In the genomic region with DNA sequence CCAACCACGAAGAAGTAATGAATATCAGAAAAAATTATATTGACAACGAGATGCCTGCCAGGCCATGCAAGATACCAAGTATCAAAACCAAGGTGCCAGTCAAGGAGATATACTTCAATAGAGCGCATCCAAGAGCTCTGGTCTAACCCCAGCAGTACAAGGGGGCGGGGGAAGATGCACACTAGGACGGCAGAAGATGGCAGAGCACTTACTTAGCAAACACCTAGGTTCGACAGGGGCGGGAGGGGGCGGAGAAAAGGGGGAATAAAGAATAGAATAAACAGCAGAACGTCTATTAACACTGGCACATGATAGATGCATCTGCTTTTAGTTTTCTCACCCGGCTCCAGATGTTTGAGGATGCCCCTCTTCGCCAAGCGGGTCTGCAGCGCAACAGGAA, we compare ENCODE assay signal across 9 mouse cellular contexts. TPM values are rescaled to one million over a fixed set of nuclear protein-coding genes. Genes with fewer than 3 reads are reported as not detected.
DNase-seq lines count a peak whose midpoint lies in the region; ATAC-seq and TF ChIP-seq lines count a peak whose summit lies in the region.
"Had no signal": no experiment of that assay in that cellular context is flagged by ENCODE, and none has a peak within 500 bp of the region (broad histone marks: within the 10 kb centered on the region; RNA-seq: fewer than 3 reads in every experiment).

No protein-coding gene starts in this region.

- H3K4me2 ChIP-seq in intestine, embryonic 14.5 days (ENCODE audit: low read length) = peak overlapping the region; percentile 48
- H3K4me2 ChIP-seq in neural tube, embryonic 14.5 days (ENCODE audit: low read depth, low read length) = peak overlapping the region; percentile 53

- peak overlapping the region; percentile 48 for H3K9ac ChIP-seq in intestine, embryonic 14.5 days (ENCODE audit: low read length)
- H3K9ac ChIP-seq in neural tube, embryonic 14.5 days (replicated peaks; ENCODE audit: low read depth, low read length) = peak overlapping the region; percentile 35; the same call in 1 of the 2 replicates

- peak overlapping the region; percentile 70 for H3K4me3 ChIP-seq in layer of hippocampus, adult 2 months
- H3K4me3 ChIP-seq in intestine, embryonic 14.5 days (ENCODE audit: low read depth, low read length) = peak overlapping the region; percentile 54
- peak overlapping the region; percentile 46 for H3K4me3 ChIP-seq in neural tube, embryonic 14.5 days (ENCODE audit: low read depth, low read length)

- H3K36me3 ChIP-seq in intestine, embryonic 14.5 days (ENCODE audit: control insufficient read depth, insufficient read depth, low read length) = peaks cover 13% of the 10 kb centered on the region
- H3K36me3 ChIP-seq in neural tube, embryonic 14.5 days (ENCODE audit: control insufficient read depth, insufficient read depth, low read length) = 0 out of 2 replicates have a peak, but pooled peaks cover 3% of the 10 kb centered on the region

- no peaks in the 10 kb centered on the region for H3K27me3 ChIP-seq in intestine, embryonic 14.5 days (replicated peaks; ENCODE audit: control insufficient read depth, insufficient read depth, low read length)
- H3K27me3 ChIP-seq in neural tube, embryonic 14.5 days (ENCODE audit: control insufficient read depth, insufficient read depth, low read length) = no peaks in the 10 kb centered on the region

- peak overlapping the region; percentile 97; the same call in 1 of the 2 replicates for H3K27ac ChIP-seq in layer of hippocampus, adult 2 months
- H3K27ac ChIP-seq in intestine, embryonic 14.5 days (ENCODE audit: low read depth) = peak overlapping the region; percentile 75; the same call in 1 of the 2 replicates
- H3K27ac ChIP-seq in neural tube, embryonic 14.5 days (ENCODE audit: low read depth, low read length) = no peak overlapping the region

- H3K9me3 ChIP-seq in intestine, embryonic 14.5 days (ENCODE audit: control insufficient read depth, low read length) = no peaks in the 10 kb centered on the region
- no peaks in the 10 kb centered on the region for H3K9me3 ChIP-seq in neural tube, embryonic 14.5 days (ENCODE audit: control insufficient read depth, low read length)

- DNase-seq in layer of hippocampus, adult 2 months (ENCODE audit: low spot score in 2 of 2) = no peak
- no peak for DNase-seq in layer of hippocampus, postnatal 36 days
- DNase-seq in brain, adult 2 months (ENCODE audit: low read depth, low spot score) = peak; percentile 17
- DNase-seq in intestine, embryonic 14.5 days (ENCODE audit: low spot score) = no peak
- no peak for DNase-seq in adrenal gland, adult 2 months

- WGBS in intestine, embryonic 14.5 days = 28% methylated on average over 13 of the region's 13 CpGs
- WGBS in neural tube, embryonic 14.5 days = 34% methylated on average over 13 of the region's 13 CpGs

- H3K4me1 ChIP-seq in intestine, embryonic 14.5 days (replicated peaks; ENCODE audit: control insufficient read depth, insufficient read depth, low read length) = no peaks in the 10 kb centered on the region
- H3K4me1 ChIP-seq in neural tube, embryonic 14.5 days (ENCODE audit: control insufficient read depth, insufficient read depth, low read length) = peaks cover 6% of the 10 kb centered on the region; the same call in 1 of the 2 replicates

- no peak for TF ChIP-seq CTCF in layer of hippocampus, adult 2 months (conservative IDR thresholded peaks at IDR 0.05)

- ATAC-seq in intestine, embryonic 14.5 days (replicated peaks; ENCODE audit: low FRiP score, low TSS enrichment, low read depth) = no peak
- no peak for ATAC-seq in neural tube, embryonic 14.5 days (ENCODE audit: low read depth)
- ATAC-seq in cerebellum, adult (ENCODE audit: insufficient number of reproducible peaks, low FRiP score, low TSS enrichment) = no peak
- no peak for ATAC-seq in megakaryocyte progenitor cell, adult 5-6 weeks (replicated peaks; ENCODE audit: poor library complexity)

RNA-seq across cellular contexts. Expression of gene Pqbp1, which starts 0.9 kb away (rescaled TPM):
- total RNA-seq in layer of hippocampus, adult 2 months (2021) = 10 to 100 TPM; 83.6 to 92.9 TPM
- total RNA-seq in layer of hippocampus, postnatal 36 days (2021) = 10 to 100 TPM; 82.7 to 83.6 TPM
- polyA plus RNA-seq in intestine, embryonic 14.5 days (2014; fragmentation: Nextera tagmentation; extraction: Ambion mirVana) = 90.5 and 99.5 TPM in 2 replicates
- polyA plus RNA-seq in neural tube, embryonic 14.5 days (2014; fragmentation: Nextera tagmentation; extraction: Ambion mirVana) = 184 and 191 TPM in 2 replicates
- 100 to 1,000 TPM; 102 to 144 TPM for total RNA-seq in adrenal gland, adult 2 months (2021)
- polyA plus RNA-seq in adrenal gland, adult 2 months (2012; rRNA removed) = 93.3 and 120 TPM in 2 replicates
- total RNA-seq in megakaryocyte progenitor cell, adult 5-6 weeks (2015) = 25.1 and 30.3 TPM in 2 replicates
- 136 and 167 TPM in 2 replicates for total RNA-seq in megakaryocyte progenitor cell, adult 5-6 weeks (2017)

RNA-seq across cellular contexts. Expression of gene Timm17b, which starts 0.9 kb away (rescaled TPM):
- 10 to 100 TPM; 21.4 to 26.3 TPM for total RNA-seq in layer of hippocampus, adult 2 months (2021)
- total RNA-seq in layer of hippocampus, postnatal 36 days (2021) = 10 to 100 TPM; 22.2 to 24.0 TPM
- 150 and 157 TPM in 2 replicates for polyA plus RNA-seq in intestine, embryonic 14.5 days (2014; fragmentation: Nextera tagmentation; extraction: Ambion mirVana)
- 146 and 167 TPM in 2 replicates for polyA plus RNA-seq in neural tube, embryonic 14.5 days (2014; fragmentation: Nextera tagmentation; extraction: Ambion mirVana)
- total RNA-seq in adrenal gland, adult 2 months (2021) = 100 to 1,000 TPM; 102 to 113 TPM
- 79.3 and 93.5 TPM in 2 replicates for polyA plus RNA-seq in adrenal gland, adult 2 months (2012; rRNA removed)
- total RNA-seq in megakaryocyte progenitor cell, adult 5-6 weeks (2015) = 116 and 133 TPM in 2 replicates
- 79.3 and 90.7 TPM in 2 replicates for total RNA-seq in megakaryocyte progenitor cell, adult 5-6 weeks (2017)

RNA-seq across cellular contexts. Expression of gene Gm10491, which starts 9.4 kb away (rescaled TPM):
- not detected for total RNA-seq in layer of hippocampus, adult 2 months (2021)
- not detected for total RNA-seq in layer of hippocampus, postnatal 36 days (2021)
- polyA plus RNA-seq in intestine, embryonic 14.5 days (2014; fragmentation: Nextera tagmentation; extraction: Ambion mirVana) = not detected in 2 replicates
- polyA plus RNA-seq in neural tube, embryonic 14.5 days (2014; fragmentation: Nextera tagmentation; extraction: Ambion mirVana) = not detected in 2 replicates
- total RNA-seq in adrenal gland, adult 2 months (2021) = not detected
- polyA plus RNA-seq in adrenal gland, adult 2 months (2012; rRNA removed) = not detected in 2 replicates
- total RNA-seq in megakaryocyte progenitor cell, adult 5-6 weeks (2015) = not detected in 2 replicates
- not detected in 2 replicates for total RNA-seq in megakaryocyte progenitor cell, adult 5-6 weeks (2017)
- total RNA-seq: common myeloid progenitor, adult 5-6 weeks had no signal

RNA-seq across cellular contexts. Expression of gene Gm10490, which starts 11.1 kb away (rescaled TPM):
- total RNA-seq in layer of hippocampus, adult 2 months (2021) = not detected
- 1 to 10 TPM in 1 of 2 experiments, not detected in 1; 1.2 TPM for total RNA-seq in layer of hippocampus, postnatal 36 days (2021)
- polyA plus RNA-seq in intestine, embryonic 14.5 days (2014; fragmentation: Nextera tagmentation; extraction: Ambion mirVana) = not detected in 2 replicates
- not detected in 2 replicates for polyA plus RNA-seq in neural tube, embryonic 14.5 days (2014; fragmentation: Nextera tagmentation; extraction: Ambion mirVana)
- not detected for total RNA-seq in adrenal gland, adult 2 months (2021)
- polyA plus RNA-seq in adrenal gland, adult 2 months (2012; rRNA removed) = not detected in 2 replicates
- not detected in 2 replicates for total RNA-seq in megakaryocyte progenitor cell, adult 5-6 weeks (2015)
- not detected in 2 replicates for total RNA-seq in megakaryocyte progenitor cell, adult 5-6 weeks (2017)
- total RNA-seq: common myeloid progenitor, adult 5-6 weeks had no signal

RNA-seq across cellular contexts. Expression of gene Slc35a2, which starts 14.4 kb away (rescaled TPM):
- 10 to 100 TPM; 36.0 to 40.5 TPM for total RNA-seq in layer of hippocampus, adult 2 months (2021)
- total RNA-seq in layer of hippocampus, postnatal 36 days (2021) = 10 to 100 TPM; 39.9 to 40.9 TPM
- polyA plus RNA-seq in intestine, embryonic 14.5 days (2014; fragmentation: Nextera tagmentation; extraction: Ambion mirVana) = 12.3 and 12.6 TPM in 2 replicates
- 23.6 and 25.1 TPM in 2 replicates for polyA plus RNA-seq in neural tube, embryonic 14.5 days (2014; fragmentation: Nextera tagmentation; extraction: Ambion mirVana)
- 10 to 100 TPM; 39.6 to 75.3 TPM for total RNA-seq in adrenal gland, adult 2 months (2021)
- 158 and 186 TPM in 2 replicates for polyA plus RNA-seq in adrenal gland, adult 2 months (2012; rRNA removed)
- total RNA-seq in megakaryocyte progenitor cell, adult 5-6 weeks (2015) = 8.9 and 10.4 TPM in 2 replicates
- 12.2 and 25.1 TPM in 2 replicates for total RNA-seq in megakaryocyte progenitor cell, adult 5-6 weeks (2017)
